Mouse (Mus musculus) midbrain, embryonic 16.5 days (tissue): ENCODE data around the gene Tmem177. TPM values are rescaled to one million over a fixed set of nuclear protein-coding genes. Genes with fewer than 3 reads are reported as not detected.

ENCODE experiments used
- ATAC-seq: fragments of 200-750 bp; cut with Nextera tagmentation; 2 replicates; pipeline ENCODE4 v1.8.0; 2017; ENCODE audit warnings: moderate TSS enrichment
- H3K27ac ChIP-seq: fragments of 300-500 bp; sonication (generic); 2 replicates; pipeline ENCODE4 v1.5.1; 2014; ENCODE audit warnings: mild to moderate bottlenecking, low read length, mixed read lengths
- H3K27me3 ChIP-seq: fragments of 300-500 bp; sonication (generic); 2 replicates; pipeline ENCODE4 v1.6.1; 2014; ENCODE audit warnings: low read depth, low read length, mixed read lengths; ENCODE audit not compliant: control insufficient read depth, insufficient read depth
- H3K36me3 ChIP-seq: fragments of 300-500 bp; sonication (generic); 2 replicates; pipeline ENCODE4 v1.6.1; 2014; ENCODE audit warnings: mild to moderate bottlenecking, low read length, moderate library complexity, mixed read lengths; ENCODE audit not compliant: control insufficient read depth, insufficient read depth
- H3K4me1 ChIP-seq: fragments of 300-500 bp; sonication (generic); 2 replicates; pipeline ENCODE4 v1.6.1; 2014; ENCODE audit warnings: mild to moderate bottlenecking, low read length, mixed read lengths; ENCODE audit not compliant: control insufficient read depth, insufficient read depth
- H3K4me2 ChIP-seq: fragments of 300-500 bp; sonication (generic); 2 replicates; pipeline ENCODE4 v1.6.1; 2014; ENCODE audit warnings: mild to moderate bottlenecking, low read length, mixed read lengths
- H3K4me3 ChIP-seq: fragments of 300-500 bp; sonication (generic); 2 replicates; pipeline ENCODE4 v1.5.1; 2014; ENCODE audit warnings: low read depth, mild to moderate bottlenecking, low read length, moderate library complexity, mixed read lengths
- H3K9ac ChIP-seq: fragments of 300-500 bp; sonication (generic); 2 replicates; pipeline ENCODE4 v1.6.1; 2014; ENCODE audit warnings: low read depth, low read length, mixed read lengths
- H3K9me3 ChIP-seq: fragments of 300-500 bp; sonication (generic); replicated peaks from 2 replicates; pipeline ENCODE4 v1.6.1; 2014; ENCODE audit warnings: mild to moderate bottlenecking, low read length, mixed read lengths; ENCODE audit not compliant: control insufficient read depth, poor library complexity, severe bottlenecking
- WGBS: fragments of 180-500 bp; shearing (Covaris S2); extraction: QIAGEN DNeasy Blood & Tissue Kit; methylation state at CpG from one replicate; pipeline ENCODE4 v1.1.7; 2014; 5-methylcytosine and 5-hydroxymethylcytosine counted together
- polyA plus RNA-seq: library from polyadenylated mRNA; unstranded; fragments of >200 nt; fragmentation: Nextera tagmentation; extraction: Ambion mirVana; gene quantifications from 2 replicates; pipeline ENCODE4 v1.2.1, GENCODE M21; 2015

Tmem177 gene
- polyA plus RNA-seq, 1 experiment from 2014 or later, result 8.4 TPM

GRCm38 (mm10) chr1:119868395-119869161, 44.4 kb downstream of the Tmem177 start:
- Histone ChIP-seq H3K4me3 (no peak overlapping the region), H3K4me2 (peak overlapping the region; percentile 21; the same call in 1 of the 2 replicates), H3K27me3 (no peaks in the 10 kb centered on the region), H3K36me3 (no peaks in the 10 kb centered on the region), H3K27ac (no peak overlapping the region), H3K4me1 (peaks cover 6% of the 10 kb centered on the region; the same call in 1 of the 2 replicates), H3K9ac (no peak overlapping the region), H3K9me3 (no peaks in the 10 kb centered on the region)
- peak; percentile 32; the same call in 1 of the 2 replicates for ATAC-seq
- 30% methylated on average over 13 of the region's 13 CpGs for WGBS

- no peaks in the 10 kb centered on the region for H3K9me3 ChIP-seq
- H3K27ac ChIP-seq, result no peak overlapping the region
- H3K9ac ChIP-seq, result no peak overlapping the region
- no peaks in the 10 kb centered on the region for H3K27me3 ChIP-seq
- ATAC-seq, result no peak
- H3K36me3 ChIP-seq, result no peaks in the 10 kb centered on the region
- 57% methylated on average over 2 of the region's 2 CpGs for WGBS
- peaks cover 6% of the 10 kb centered on the region; the same call in 1 of the 2 replicates for H3K4me1 ChIP-seq
- H3K4me2 ChIP-seq, result no peak overlapping the region
- H3K4me3 ChIP-seq, result no peak overlapping the region
These were observed 45.7 kb downstream of the Tmem177 start for GRCm38 (mm10) chr1:119867300-119867699.

DNA sequence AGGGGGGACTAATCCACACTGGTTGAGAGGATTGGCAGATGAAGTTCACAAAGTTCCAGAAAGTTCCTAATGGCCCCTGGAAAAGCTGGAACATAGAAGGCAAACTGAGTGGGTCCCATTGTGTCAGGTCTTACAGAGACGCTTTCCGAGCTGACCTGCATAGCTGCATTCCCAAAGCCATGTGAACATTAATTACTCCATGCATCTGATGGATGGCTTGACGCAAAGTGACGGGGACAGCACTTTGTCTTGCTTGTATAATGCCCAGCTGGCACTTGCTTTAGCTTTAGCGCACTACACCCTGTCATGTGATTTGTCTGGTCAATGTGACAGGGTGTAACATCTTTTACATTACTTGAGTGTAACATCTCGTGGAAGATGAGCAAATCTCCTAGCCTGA, 47.7 kb downstream of the Tmem177 start:
- no peak for ATAC-seq

GRCm38 (mm10) chr1:119863507-119864296, 49.3 kb downstream of the Tmem177 start:
- H3K4me2 ChIP-seq, result no peak overlapping the region
- no peaks in the 10 kb centered on the region for H3K36me3 ChIP-seq
- peaks cover 2% of the 10 kb centered on the region; the same call in 1 of the 2 replicates for H3K4me1 ChIP-seq
- H3K27ac ChIP-seq, result no peak overlapping the region
- 77% methylated on average over 7 of the region's 7 CpGs for WGBS
- H3K4me3 ChIP-seq, result no peak overlapping the region
- ATAC-seq, result no peak
- no peaks in the 10 kb centered on the region for H3K27me3 ChIP-seq
- no peaks in the 10 kb centered on the region for H3K9me3 ChIP-seq
- H3K9ac ChIP-seq, result no peak overlapping the region

More for the DNA sequence above, 47.7 kb downstream of the Tmem177 start:
- no peaks in the 10 kb centered on the region for H3K27me3 ChIP-seq
- no peak overlapping the region for H3K27ac ChIP-seq
- H3K36me3 ChIP-seq, result no peaks in the 10 kb centered on the region
- no peak overlapping the region for H3K9ac ChIP-seq
- H3K4me3 ChIP-seq, result no peak overlapping the region
- H3K4me2 ChIP-seq, result no peak overlapping the region
- 79% methylated on average over 6 of the region's 6 CpGs for WGBS
- peaks cover 6% of the 10 kb centered on the region; the same call in 1 of the 2 replicates for H3K4me1 ChIP-seq
- no peaks in the 10 kb centered on the region for H3K9me3 ChIP-seq

GRCm38 (mm10) chr1:119859566-119859965, 53.4 kb downstream of the Tmem177 start:
- ATAC-seq, result no peak
- Histone ChIP-seq H3K4me3 (no peak overlapping the region), H3K9ac (no peak overlapping the region), H3K9me3 (no peaks in the 10 kb centered on the region), H3K36me3 (no peaks in the 10 kb centered on the region), H3K4me2 (no peak overlapping the region), H3K27me3 (no peaks in the 10 kb centered on the region), H3K4me1 (no peaks in the 10 kb centered on the region), H3K27ac (no peak overlapping the region)
- 86% methylated on average over 5 of the region's 5 CpGs for WGBS

Other genes with a start within 250 kb of the Tmem177 start
- gene Ptpn4, start 75.6 kb downstream of the Tmem177 start, polyA plus RNA-seq, result 7.9 and 9.3 TPM in 2 replicates
- 0.40 and 0.62 TPM in 2 replicates for gene Cfap221, start 84.0 kb upstream of the Tmem177 start, polyA plus RNA-seq
- gene Sctr, start 93.7 kb upstream of the Tmem177 start, polyA plus RNA-seq, result 0.63 and 1.0 TPM in 2 replicates
- 4.9 and 5.1 TPM in 2 replicates for gene Tmem37, start 160.9 kb upstream of the Tmem177 start, polyA plus RNA-seq
- gene Dbi, start 207.9 kb upstream of the Tmem177 start, polyA plus RNA-seq, result 901 and 1,233 TPM in 2 replicates
- 13.0 and 13.7 TPM in 2 replicates for gene 3110009E18Rik, start 208.0 kb upstream of the Tmem177 start, polyA plus RNA-seq